Mouse (Mus musculus) gastrocnemius, postnatal 14 days (tissue): ENCODE measurements around the gene Arhgap18. TPM values are rescaled to one million over a fixed set of nuclear protein-coding genes. Genes with fewer than 3 reads are reported as not detected.

Experiments used
- DNase-seq: peaks from one replicate; pipeline ENCODE4 v3.0.0; 2021; ENCODE audit warnings: mixed read lengths
- intact Hi-C: fragments of 180-260 bp; cut with DNase I; formaldehyde crosslinking; loops from one replicate; pipeline ENCODE4 v1.15.1; 2025; ENCODE audit warnings: low total_unique reads
- total RNA-seq, 2 experiments: library from RNA; stranded (reverse); gene quantifications; 2 replicates each; pipeline ENCODE4 v1.2.3; 2021

Gene Arhgap18
- total RNA-seq, 2 experiments from 2014 or later = 9.3 to 15.5 TPM

DNA sequence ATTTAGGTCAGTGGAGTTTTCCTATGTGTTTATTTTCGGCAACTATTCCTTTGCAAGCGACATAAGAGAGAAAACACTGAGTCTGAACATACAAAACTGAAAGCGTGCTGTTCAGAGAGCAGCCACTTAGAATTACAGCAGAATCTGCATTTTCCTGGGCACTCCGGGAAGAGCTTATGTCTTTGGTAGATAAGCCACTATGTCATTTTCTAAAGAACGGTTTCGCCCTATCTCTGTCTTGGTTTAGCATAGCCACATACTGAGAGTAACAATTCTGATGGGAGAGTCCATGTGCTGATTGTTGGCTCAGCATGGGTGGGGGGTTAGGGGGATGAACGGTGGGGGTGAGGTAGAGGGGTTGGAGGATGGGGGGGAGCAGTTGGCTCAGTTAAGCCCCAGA is 197.2 kb downstream of the Arhgap18 start:
- DNase-seq = no peak
- intact Hi-C loops = no loop called here

DNA sequence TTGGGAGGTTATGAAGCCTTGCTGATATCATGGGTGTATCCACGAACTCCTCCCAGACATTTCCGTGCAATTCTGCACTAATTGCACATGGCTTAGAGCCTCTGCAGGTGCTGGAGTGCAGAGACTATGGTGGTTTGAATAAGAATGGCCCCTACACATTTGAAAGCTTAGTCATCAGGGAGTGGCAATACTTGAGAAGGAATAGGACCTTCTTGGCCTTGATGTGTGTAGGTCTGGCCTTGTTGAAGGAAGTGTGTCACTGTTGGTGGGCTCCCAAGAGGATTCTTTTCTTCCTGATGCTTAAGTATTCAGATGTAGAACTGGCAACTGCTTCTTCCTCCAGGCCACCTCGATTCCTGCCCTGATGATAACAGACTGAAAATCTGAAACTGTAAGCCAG is 205.3 kb downstream of the Arhgap18 start:
- no peak for DNase-seq
- intact Hi-C loops = no loop called here
